Mouse (Mus musculus) myocyte (in vitro differentiated cells): ENCODE results near the gene Ank2.

Source experiments
- CEBPB ChIP-seq: IDR thresholded peaks from 2 replicates; pipeline ENCODE4 v1.6.1; 2011; ENCODE audit warnings: mild to moderate bottlenecking, moderate library complexity; ENCODE audit not compliant: poor library complexity, insufficient read depth, severe bottlenecking
- E2F4 ChIP-seq: IDR thresholded peaks from one replicate; pipeline ENCODE4 v1.6.1; 2011; ENCODE audit warnings: mild to moderate bottlenecking, control low read depth, moderate library complexity; ENCODE audit not compliant: insufficient read depth
- MAX ChIP-seq: IDR thresholded peaks from one replicate; pipeline ENCODE4 v1.6.1; 2011; ENCODE audit warnings: low read depth, mild to moderate bottlenecking, control low read depth
- MYOG ChIP-seq, 3 experiments: IDR thresholded peaks; one replicate each; pipeline ENCODE4 v1.6.1; 2011; ENCODE audit warnings: control low read depth in 2 of 3, low read depth in 2 of 3, mild to moderate bottlenecking in 2 of 3; ENCODE audit not compliant: insufficient read length in 2 of 3, control insufficient read depth in 1 of 3, insufficient read depth in 1 of 3
- POLR2A ChIP-seq: IDR thresholded peaks from one replicate; pipeline ENCODE4 v1.6.1; 2011; ENCODE audit warnings: low read depth, mild to moderate bottlenecking, control low read depth, moderate library complexity; ENCODE audit not compliant: insufficient read length
- POLR2AphosphoS2 ChIP-seq: IDR thresholded peaks from one replicate; pipeline ENCODE4 v1.6.1; 2011; ENCODE audit warnings: low read depth, control low read depth; ENCODE audit not compliant: insufficient read length
- SRF ChIP-seq: IDR thresholded peaks from one replicate; pipeline ENCODE4 v1.6.1; 2011; ENCODE audit warnings: low read depth; ENCODE audit not compliant: control insufficient read depth, insufficient read length
- TCF12 ChIP-seq: IDR thresholded peaks from one replicate; pipeline ENCODE4 v1.6.1; 2011; ENCODE audit warnings: mild to moderate bottlenecking, control low read depth; ENCODE audit not compliant: poor library complexity, insufficient read depth, severe bottlenecking
- TCF3 ChIP-seq: IDR thresholded peaks from one replicate; pipeline ENCODE4 v1.6.1; 2011; ENCODE audit warnings: low read depth, control low read depth; ENCODE audit not compliant: insufficient read length
- USF1 ChIP-seq: IDR thresholded peaks from one replicate; pipeline ENCODE4 v1.6.1; 2011; ENCODE audit warnings: low read depth, mild to moderate bottlenecking, control low read depth, moderate library complexity

GRCm38 (mm10) chr3:126998008-126998741 lies 501.0 kb downstream of the Ank2 start:
- TF ChIP-seq E2F4 = no peak
- no peak for TF ChIP-seq POLR2AphosphoS2
- TF ChIP-seq POLR2A = no peak
- no peak for TF ChIP-seq TCF12
- no peak for TF ChIP-seq MYOG (IDR thresholded peaks at IDR 0.05; ENCODE audit: control insufficient read depth in 1 of 3, insufficient read depth in 1 of 3, insufficient read length in 2 of 3, low read depth in 2 of 3)
- no peak for TF ChIP-seq USF1
- no peak for TF ChIP-seq TCF3
- no peak for TF ChIP-seq CEBPB
- no peak for TF ChIP-seq MAX
- no peak for TF ChIP-seq SRF
